Mouse (Mus musculus): ENCODE data around the gene Slc6a19. TPM values are rescaled to one million over a fixed set of nuclear protein-coding genes. Genes with fewer than 3 reads are reported as not detected.

Slc6a19 gene
- polyA plus RNA-seq, 1 experiment from 2014 or later: 0.09 TPM

DNA sequence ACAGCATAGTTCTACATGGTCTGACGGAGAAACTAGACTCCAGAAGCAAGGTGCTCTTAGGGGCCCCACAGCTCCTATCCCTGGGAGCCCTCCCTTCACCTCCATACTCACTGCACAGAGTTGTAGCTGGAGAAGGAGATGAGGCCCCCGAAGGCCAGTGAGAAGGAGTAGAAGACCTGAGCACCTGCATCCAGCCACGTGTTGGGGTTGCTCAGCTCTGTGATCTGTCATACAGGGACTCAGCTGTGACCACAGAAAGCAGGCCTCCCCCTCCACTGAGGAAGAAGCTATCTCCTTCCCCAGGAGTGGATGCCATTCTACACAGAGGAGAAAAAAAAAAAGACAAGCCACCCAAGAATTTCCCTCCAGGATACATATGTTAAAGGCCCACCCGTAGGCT, 15.7 kb downstream of the Slc6a19 start:
- H3K36me3 ChIP-seq: no peaks in the 10 kb centered on the region
- H3K9me3 ChIP-seq: no peaks in the 10 kb centered on the region
- H3K27ac ChIP-seq: no peak overlapping the region
- WGBS: 87% methylated on average over 4 of the region's 4 CpGs
- H3K27me3 ChIP-seq: no peaks in the 10 kb centered on the region
- no peak for ATAC-seq
- H3K9ac ChIP-seq (replicated peaks): no peak overlapping the region
- H3K4me1 ChIP-seq (replicated peaks): no peaks in the 10 kb centered on the region
- no peak overlapping the region for H3K4me3 ChIP-seq (replicated peaks)
- no peak overlapping the region for H3K4me2 ChIP-seq (replicated peaks)

DNA sequence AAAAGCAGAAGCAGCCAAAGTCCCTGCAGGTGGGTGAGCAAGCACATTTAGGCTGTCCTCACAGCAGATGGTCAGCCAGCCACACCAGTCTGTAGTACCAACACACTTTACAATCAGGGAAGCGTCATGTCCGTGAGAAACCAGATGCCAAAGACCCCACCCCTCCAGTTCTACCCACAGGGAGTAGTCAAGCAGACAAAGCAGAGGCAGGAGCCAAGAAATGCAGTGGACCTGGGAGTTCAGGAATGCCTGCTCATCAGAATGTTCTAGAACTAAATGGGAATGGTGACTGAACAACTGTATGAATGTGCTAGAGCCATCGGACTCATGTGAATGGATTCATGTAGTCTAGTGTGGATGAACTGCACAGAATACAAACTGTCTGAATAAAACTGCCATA, 17.1 kb downstream of the Slc6a19 start:
- H3K4me2 ChIP-seq (replicated peaks): no peak overlapping the region
- no peak overlapping the region for H3K9ac ChIP-seq (replicated peaks)
- H3K4me1 ChIP-seq (replicated peaks): no peaks in the 10 kb centered on the region
- no peak overlapping the region for H3K4me3 ChIP-seq (replicated peaks)
- WGBS: 69% methylated on average over 3 of the region's 3 CpGs
- ATAC-seq: no peak
- no peak overlapping the region for H3K27ac ChIP-seq
- no peaks in the 10 kb centered on the region for H3K27me3 ChIP-seq
- H3K36me3 ChIP-seq: no peaks in the 10 kb centered on the region
- H3K9me3 ChIP-seq: no peaks in the 10 kb centered on the region

DNA sequence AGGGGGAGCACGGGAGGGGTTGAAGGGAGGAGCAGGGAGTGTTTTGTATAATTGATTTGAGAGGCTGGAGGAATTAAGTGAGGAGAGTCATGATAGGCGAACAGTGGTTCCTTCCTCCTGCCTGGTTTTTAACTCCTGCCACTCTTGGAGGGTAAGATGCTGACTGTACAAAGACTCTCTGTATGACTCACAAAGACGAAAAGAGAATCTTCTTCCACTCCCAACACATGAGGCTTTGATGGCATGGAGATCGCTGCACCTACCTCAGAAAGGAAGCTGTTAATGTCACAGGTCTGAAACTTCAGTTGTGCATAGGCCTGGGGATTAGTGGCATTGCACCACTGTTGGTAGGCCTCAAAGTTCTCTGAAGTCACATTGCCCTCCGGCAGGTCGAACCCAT, 19.2 kb downstream of the Slc6a19 start:
- no peaks in the 10 kb centered on the region for H3K9me3 ChIP-seq
- H3K27ac ChIP-seq: no peak overlapping the region
- no peak overlapping the region for H3K4me2 ChIP-seq (replicated peaks)
- H3K36me3 ChIP-seq: no peaks in the 10 kb centered on the region
- WGBS: 85% methylated on average over 6 of the region's 6 CpGs
- H3K4me1 ChIP-seq (replicated peaks): no peaks in the 10 kb centered on the region
- no peaks in the 10 kb centered on the region for H3K27me3 ChIP-seq
- H3K9ac ChIP-seq (replicated peaks): no peak overlapping the region
- H3K4me3 ChIP-seq (replicated peaks): no peak overlapping the region
- no peak for ATAC-seq

DNA sequence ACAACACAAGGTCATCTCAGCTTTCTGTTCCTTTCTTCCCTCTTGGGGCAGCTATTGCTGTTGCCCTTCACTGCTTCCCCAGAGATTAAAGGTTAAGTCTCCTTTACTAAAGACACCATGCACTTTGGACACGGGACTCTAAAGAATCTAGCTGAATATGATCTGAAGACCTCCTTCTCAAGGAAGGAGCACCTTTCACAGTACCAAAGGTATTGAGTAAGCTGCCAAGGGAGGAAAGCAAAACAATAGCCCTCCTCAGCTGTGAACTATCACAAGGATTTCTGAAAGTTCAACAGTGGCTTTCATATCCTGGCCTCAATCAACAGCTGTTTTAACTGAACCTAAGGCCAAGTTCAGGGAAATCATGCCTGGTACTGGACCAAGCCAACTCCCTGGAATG, 20.3 kb downstream of the Slc6a19 start:
- H3K27ac ChIP-seq: no peak overlapping the region
- no peak overlapping the region for H3K9ac ChIP-seq (replicated peaks)
- H3K36me3 ChIP-seq: no peaks in the 10 kb centered on the region
- H3K4me2 ChIP-seq (replicated peaks): no peak overlapping the region
- WGBS: 77% methylated on average over 1 of the region's 1 CpGs
- no peaks in the 10 kb centered on the region for H3K4me1 ChIP-seq (replicated peaks)
- no peak for ATAC-seq
- H3K4me3 ChIP-seq (replicated peaks): no peak overlapping the region
- H3K9me3 ChIP-seq: no peaks in the 10 kb centered on the region
- H3K27me3 ChIP-seq: no peaks in the 10 kb centered on the region

DNA sequence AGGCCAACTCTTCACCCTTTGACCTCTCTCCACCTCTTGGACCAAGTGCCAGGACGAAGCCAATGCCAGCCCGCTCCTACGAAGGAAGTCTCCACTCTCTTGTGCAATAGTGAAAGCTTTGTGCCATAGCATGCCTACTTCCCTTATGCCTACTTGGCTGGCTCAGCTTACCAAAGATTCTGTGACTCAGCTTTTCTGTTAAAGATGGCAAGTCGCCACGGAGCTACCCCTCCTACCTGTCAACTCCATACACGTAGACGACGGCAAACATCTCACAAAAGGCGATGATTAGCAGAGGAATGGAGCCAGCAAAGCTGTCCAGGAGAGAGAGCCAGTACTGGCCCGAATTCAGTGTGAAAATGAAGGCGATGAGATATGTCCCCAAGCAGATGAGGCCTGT, 21.0 kb downstream of the Slc6a19 start:
- Histone ChIP-seq H3K9me3 (no peaks in the 10 kb centered on the region), H3K4me3 (replicated peaks) (no peak overlapping the region), H3K36me3 (no peaks in the 10 kb centered on the region), H3K9ac (replicated peaks) (no peak overlapping the region), H3K27ac (no peak overlapping the region), H3K4me1 (replicated peaks) (no peaks in the 10 kb centered on the region), H3K27me3 (no peaks in the 10 kb centered on the region), H3K4me2 (replicated peaks) (no peak overlapping the region)
- ATAC-seq: no peak
- 87% methylated on average over 11 of the region's 11 CpGs for WGBS

DNA sequence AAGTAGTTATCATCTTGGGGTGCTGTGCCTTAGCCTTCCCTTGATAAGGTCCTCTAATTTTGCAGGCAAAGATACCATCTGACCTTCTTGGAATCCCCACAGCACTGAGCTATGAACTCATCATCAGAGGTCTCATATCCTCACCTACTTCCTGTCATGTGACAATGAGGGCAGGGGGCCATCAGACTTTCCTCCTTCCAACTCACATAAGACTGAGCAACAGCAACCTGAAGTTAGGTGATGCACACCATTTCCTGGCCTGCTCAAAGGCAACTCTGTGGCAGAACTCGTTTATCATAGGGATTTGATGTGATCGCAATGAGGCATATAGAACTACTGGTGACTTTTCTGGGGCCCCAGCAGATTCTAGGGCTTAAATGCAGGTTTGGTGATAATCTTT, 22.4 kb downstream of the Slc6a19 start:
- Histone ChIP-seq H3K36me3 (no peaks in the 10 kb centered on the region), H3K4me1 (replicated peaks) (no peaks in the 10 kb centered on the region), H3K4me3 (replicated peaks) (no peak overlapping the region), H3K4me2 (replicated peaks) (no peak overlapping the region), H3K27ac (no peak overlapping the region), H3K27me3 (no peaks in the 10 kb centered on the region), H3K9ac (replicated peaks) (no peak overlapping the region), H3K9me3 (no peaks in the 10 kb centered on the region)
- no peak for ATAC-seq
- WGBS: 87% methylated on average over 2 of the region's 2 CpGs

DNA sequence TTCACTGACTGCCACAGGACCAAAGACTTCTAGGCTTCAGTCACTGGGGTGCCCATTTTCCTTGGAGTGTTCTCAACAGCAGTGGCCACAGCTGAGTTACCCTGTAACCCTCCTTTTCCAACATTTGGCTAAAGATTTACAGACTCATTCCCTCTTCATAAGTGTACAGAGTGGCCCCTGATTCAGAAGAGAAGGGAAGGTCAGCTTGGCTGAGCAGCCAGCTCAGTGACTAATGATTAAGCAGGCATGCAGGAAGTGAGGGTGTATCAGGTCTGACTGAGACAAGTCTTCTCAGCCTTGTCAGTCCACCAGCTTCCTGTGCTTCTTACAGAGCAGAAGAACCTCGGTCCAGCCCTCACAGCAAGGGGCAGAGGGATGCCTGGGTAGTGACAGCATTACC, 24.3 kb downstream of the Slc6a19 start:
- H3K9ac ChIP-seq (replicated peaks): no peak overlapping the region
- H3K27ac ChIP-seq: no peak overlapping the region
- 45% methylated on average over 1 of the region's 1 CpGs for WGBS
- H3K36me3 ChIP-seq: no peaks in the 10 kb centered on the region
- H3K27me3 ChIP-seq: no peaks in the 10 kb centered on the region
- no peaks in the 10 kb centered on the region for H3K9me3 ChIP-seq
- no peak for ATAC-seq
- H3K4me1 ChIP-seq (replicated peaks): no peaks in the 10 kb centered on the region
- H3K4me2 ChIP-seq (replicated peaks): no peak overlapping the region
- no peak overlapping the region for H3K4me3 ChIP-seq (replicated peaks)

DNA sequence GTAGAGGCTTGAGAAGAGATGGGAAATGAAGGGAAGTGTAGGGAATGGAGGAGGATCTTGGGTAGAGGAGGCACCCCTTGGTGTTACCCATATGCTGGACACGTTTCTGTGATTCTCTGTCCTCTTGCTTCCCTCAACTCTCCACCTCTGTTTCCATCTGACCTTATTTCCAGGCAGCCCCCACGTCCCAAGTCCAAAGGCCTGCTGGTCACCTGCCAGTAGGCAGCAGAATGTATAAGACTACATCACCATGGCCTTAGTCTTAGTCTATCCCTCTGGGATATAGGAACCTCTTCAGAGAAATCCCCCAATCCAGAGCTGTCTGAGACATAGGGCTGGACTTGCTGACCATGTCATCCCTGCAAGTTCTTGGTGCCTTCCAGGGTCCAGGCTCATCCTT, 25.4 kb downstream of the Slc6a19 start:
- Histone ChIP-seq H3K27ac (no peak overlapping the region), H3K4me2 (replicated peaks) (no peak overlapping the region), H3K27me3 (no peaks in the 10 kb centered on the region), H3K36me3 (no peaks in the 10 kb centered on the region), H3K9me3 (no peaks in the 10 kb centered on the region), H3K4me3 (replicated peaks) (no peak overlapping the region), H3K9ac (replicated peaks) (no peak overlapping the region), H3K4me1 (replicated peaks) (no peaks in the 10 kb centered on the region)
- WGBS: 77% methylated on average over 2 of the region's 2 CpGs
- ATAC-seq: no peak

DNA sequence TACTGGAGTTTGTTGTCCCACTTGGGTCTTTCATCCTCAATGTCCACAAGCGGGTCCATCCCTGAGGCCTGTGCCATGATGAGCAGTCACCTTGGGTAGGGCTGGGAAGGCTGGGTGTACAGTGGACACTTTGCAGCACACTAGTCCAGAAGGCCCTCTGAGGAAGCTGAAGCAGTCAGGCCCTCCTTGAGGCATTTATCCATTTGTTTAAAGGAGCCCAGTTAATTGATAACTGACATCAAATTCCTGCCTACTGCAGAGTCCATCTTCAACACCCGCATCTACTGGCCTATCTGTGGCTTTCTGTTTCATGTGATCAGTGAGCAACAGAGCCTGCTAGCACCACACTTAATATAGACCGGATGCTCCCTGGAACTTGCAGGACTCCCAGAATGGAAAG, 26.8 kb downstream of the Slc6a19 start, which contains the start of gene Slc6a18:
TSS of gene Slc6a18 (minus strand) at position 171 of the 400 bp plus-strand sequence.
- no peak within 1 kb of the TSS for H3K9ac ChIP-seq (replicated peaks)
- 0 out of 2 replicates have a peak, but pooled peaks cover 4% of the 10 kb centered on the region for H3K27me3 ChIP-seq
- WGBS: 85% methylated on average over 3 of the region's 3 CpGs
- H3K36me3 ChIP-seq: no peaks in the 10 kb centered on the region
- no peak within 1 kb of the TSS for H3K27ac ChIP-seq
- no peak within 1 kb of the TSS for H3K4me3 ChIP-seq (replicated peaks)
- H3K4me1 ChIP-seq (replicated peaks): no peaks in the 10 kb centered on the region
- no peak within 1 kb of the TSS for H3K4me2 ChIP-seq (replicated peaks)
- H3K9me3 ChIP-seq: no peaks in the 10 kb centered on the region
- no peak for ATAC-seq

DNA sequence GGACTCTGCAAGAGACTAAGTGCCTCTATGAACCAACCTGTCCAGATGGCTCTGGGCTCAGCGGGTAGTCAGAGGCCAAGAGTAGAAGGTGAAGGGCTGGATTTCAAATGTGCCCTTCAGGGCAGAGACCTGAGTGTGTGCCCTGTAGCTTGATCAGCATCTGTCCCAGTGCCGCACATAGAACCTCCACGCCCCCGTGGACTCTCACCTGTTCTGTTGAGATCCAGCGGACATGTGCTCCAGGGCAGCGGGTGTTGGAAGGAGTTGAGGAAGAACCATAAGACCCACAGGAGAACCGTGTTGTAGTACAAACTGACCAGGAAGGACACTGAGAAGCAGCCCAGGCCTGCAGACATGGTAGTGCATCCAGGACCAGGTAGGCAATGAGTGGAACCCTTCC, 29.5 kb downstream of the Slc6a19 start:
- 93% methylated on average over 7 of the region's 7 CpGs for WGBS
- no peak for ATAC-seq
- H3K9me3 ChIP-seq: no peaks in the 10 kb centered on the region
- no peak overlapping the region for H3K4me3 ChIP-seq (replicated peaks)
- H3K36me3 ChIP-seq: no peaks in the 10 kb centered on the region
- no peak overlapping the region for H3K9ac ChIP-seq (replicated peaks)
- H3K27ac ChIP-seq: no peak overlapping the region
- H3K4me2 ChIP-seq (replicated peaks): no peak overlapping the region
- H3K27me3 ChIP-seq: 0 out of 2 replicates have a peak, but pooled peaks cover 4% of the 10 kb centered on the region
- no peaks in the 10 kb centered on the region for H3K4me1 ChIP-seq (replicated peaks)

DNA sequence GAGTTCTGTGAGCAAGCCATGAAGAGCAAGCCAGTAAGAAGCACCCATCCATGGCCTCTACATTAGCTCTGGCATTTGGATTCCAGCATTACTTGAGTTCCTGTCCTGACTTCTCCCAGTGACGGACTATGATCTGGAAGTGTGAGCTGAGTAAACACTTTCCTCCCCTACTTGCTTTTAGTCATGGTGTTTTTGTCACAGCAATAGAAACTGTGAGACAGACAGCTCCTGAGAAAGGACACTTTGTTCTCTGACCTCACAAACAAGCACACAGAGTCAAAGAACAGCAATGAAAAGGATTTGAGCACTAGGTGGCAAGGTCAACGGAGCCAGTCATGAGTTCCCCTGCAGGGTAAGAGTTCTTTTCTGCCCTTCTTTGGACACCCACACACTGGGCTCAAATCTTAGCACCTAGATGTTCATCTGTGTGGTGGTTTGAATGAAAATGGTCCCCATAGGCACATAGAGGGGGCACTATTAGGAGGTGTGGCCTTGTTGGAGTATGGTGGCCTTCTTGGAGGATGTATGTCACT, 44.4 kb downstream of the Slc6a19 start:
- no peak overlapping the region for H3K4me3 ChIP-seq (replicated peaks)
- no peaks in the 10 kb centered on the region for H3K27me3 ChIP-seq
- WGBS: 73% methylated on average over 2 of the region's 2 CpGs
- no peak overlapping the region for H3K4me2 ChIP-seq (replicated peaks)
- H3K9me3 ChIP-seq: no peaks in the 10 kb centered on the region
- H3K36me3 ChIP-seq: no peaks in the 10 kb centered on the region
- no peak overlapping the region for H3K27ac ChIP-seq
- H3K4me1 ChIP-seq (replicated peaks): no peaks in the 10 kb centered on the region
- no peak for ATAC-seq
- H3K9ac ChIP-seq (replicated peaks): no peak overlapping the region

DNA sequence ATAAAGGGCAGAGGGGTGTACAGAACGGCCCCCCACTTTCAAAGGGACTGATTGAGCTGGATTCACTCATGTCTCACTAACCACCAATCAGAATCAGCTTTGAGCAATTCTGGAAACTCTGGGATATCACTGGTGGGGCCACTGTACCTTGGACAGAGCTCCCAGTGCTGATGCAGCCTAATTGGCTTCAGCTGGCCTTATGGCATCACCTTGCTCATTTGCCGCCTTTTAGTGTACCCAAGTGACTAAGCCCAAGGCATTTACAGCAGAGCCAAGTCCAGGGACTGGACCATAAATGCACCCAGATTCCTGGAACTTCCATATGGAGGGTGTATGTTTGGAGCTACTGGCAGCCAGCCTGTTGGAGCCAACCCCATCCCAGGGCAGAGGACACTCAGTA, 45.7 kb downstream of the Slc6a19 start:
- Histone ChIP-seq H3K9me3 (no peaks in the 10 kb centered on the region), H3K27me3 (no peaks in the 10 kb centered on the region), H3K4me3 (replicated peaks) (no peak overlapping the region), H3K9ac (replicated peaks) (no peak overlapping the region), H3K27ac (no peak overlapping the region), H3K4me2 (replicated peaks) (no peak overlapping the region), H3K4me1 (replicated peaks) (no peaks in the 10 kb centered on the region), H3K36me3 (no peaks in the 10 kb centered on the region)
- ATAC-seq: no peak
- WGBS: 55% methylated on average over 2 of the region's 2 CpGs

DNA sequence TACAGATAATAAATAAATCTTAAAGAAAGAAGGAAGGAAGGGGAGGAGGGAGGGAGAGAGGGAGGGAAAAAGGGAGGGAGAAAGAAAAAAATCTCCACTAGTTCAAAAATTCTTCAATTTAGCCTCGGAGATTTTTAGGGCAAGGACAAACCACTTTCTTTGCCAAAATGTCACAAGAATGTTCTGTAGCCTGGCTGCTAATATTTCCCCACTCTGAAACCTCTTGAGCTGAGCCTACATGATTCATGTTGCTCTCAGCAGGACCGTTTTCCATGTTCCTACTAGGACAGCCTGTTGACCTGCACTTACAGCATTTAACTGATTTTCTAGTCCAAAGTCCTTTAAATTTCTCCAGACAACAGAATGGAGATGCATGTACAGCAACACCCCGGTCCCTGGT, 49.7 kb downstream of the Slc6a19 start:
- no peak overlapping the region for H3K9ac ChIP-seq (replicated peaks)
- ATAC-seq: no peak
- no peaks in the 10 kb centered on the region for H3K27me3 ChIP-seq
- H3K4me1 ChIP-seq (replicated peaks): no peaks in the 10 kb centered on the region
- WGBS: 83% methylated on average over 3 of the region's 3 CpGs
- H3K36me3 ChIP-seq: no peaks in the 10 kb centered on the region; the same call in 1 of the 2 replicates
- H3K4me2 ChIP-seq (replicated peaks): no peak overlapping the region
- no peaks in the 10 kb centered on the region for H3K9me3 ChIP-seq
- no peak overlapping the region for H3K4me3 ChIP-seq (replicated peaks)
- no peak overlapping the region for H3K27ac ChIP-seq

Measured in midbrain, embryonic 13.5 days (tissue).